Mouse (Mus musculus): ENCODE measurements around the gene Ppcs.

Ppcs gene

GRCm38 (mm10) chr4:119422294-119422964 lies at the start of gene Ppcs, which contains the start of gene Zmynd12:
Ppcs (minus strand) TSS chr4:119422420.
Zmynd12 (plus strand) TSS chr4:119422814.
- peak; percentile 91 for DNase-seq (ENCODE audit: low spot score)

- DNase-seq (ENCODE audit: low spot score) = no peak
Measured at GRCm38 (mm10) chr4:119467720-119468380, 45.6 kb upstream of the Ppcs start.

- DNase-seq (ENCODE audit: low spot score) = no peak
Measured at GRCm38 (mm10) chr4:119465841-119466240, 43.6 kb upstream of the Ppcs start.

GRCm38 (mm10) chr4:119463756-119464419 lies 41.7 kb upstream of the Ppcs start:
- DNase-seq (ENCODE audit: low spot score) = no peak

GRCm38 (mm10) chr4:119462858-119463755 lies 40.9 kb upstream of the Ppcs start:
- DNase-seq (ENCODE audit: low spot score) = peak; percentile 54

GRCm38 (mm10) chr4:119462457-119462856 lies 40.2 kb upstream of the Ppcs start:
- no peak for DNase-seq (ENCODE audit: low spot score)

GRCm38 (mm10) chr4:119460728-119461141 lies 38.5 kb upstream of the Ppcs start:
- DNase-seq (ENCODE audit: low spot score) = no peak

- no peak for DNase-seq (ENCODE audit: low spot score)
Measured at GRCm38 (mm10) chr4:119460296-119460695, 38.1 kb upstream of the Ppcs start.

GRCm38 (mm10) chr4:119453533-119453932 lies 31.3 kb upstream of the Ppcs start:
- DNase-seq (ENCODE audit: low spot score) = no peak

- DNase-seq (ENCODE audit: low spot score) = no peak
Measured at GRCm38 (mm10) chr4:119453128-119453527, 30.9 kb upstream of the Ppcs start.

- no peak for DNase-seq (ENCODE audit: low spot score)
Measured at GRCm38 (mm10) chr4:119450436-119450835, 28.2 kb upstream of the Ppcs start.

GRCm38 (mm10) chr4:119447786-119448185 lies 25.6 kb upstream of the Ppcs start:
- no peak for DNase-seq (ENCODE audit: low spot score)

- no peak for DNase-seq (ENCODE audit: low spot score)
Measured at GRCm38 (mm10) chr4:119447261-119447660, 25.0 kb upstream of the Ppcs start.

GRCm38 (mm10) chr4:119442539-119442938 lies 20.3 kb upstream of the Ppcs start:
- DNase-seq (ENCODE audit: low spot score) = peak; percentile 37

GRCm38 (mm10) chr4:119441836-119442235 lies 19.6 kb upstream of the Ppcs start:
- no peak for DNase-seq (ENCODE audit: low spot score)

GRCm38 (mm10) chr4:119437936-119438335 lies 15.7 kb upstream of the Ppcs start:
- DNase-seq (ENCODE audit: low spot score) = no peak

- DNase-seq (ENCODE audit: low spot score) = peak; percentile 18
Measured at GRCm38 (mm10) chr4:119430678-119431077, 8.5 kb upstream of the Ppcs start.

- DNase-seq (ENCODE audit: low spot score) = no peak
Measured at GRCm38 (mm10) chr4:119427680-119428079, 5.5 kb upstream of the Ppcs start.

- DNase-seq (ENCODE audit: low spot score) = no peak
Measured at GRCm38 (mm10) chr4:119425601-119426000, 3.4 kb upstream of the Ppcs start.

- DNase-seq (ENCODE audit: low spot score) = no peak
Measured at GRCm38 (mm10) chr4:119425077-119425476, 2.9 kb upstream of the Ppcs start.

- no peak for DNase-seq (ENCODE audit: low spot score)
Measured at GRCm38 (mm10) chr4:119421921-119422293, 313 bp downstream of the Ppcs start.

- no peak for DNase-seq (ENCODE audit: low spot score)
Measured at GRCm38 (mm10) chr4:119421191-119421590, 1.0 kb downstream of the Ppcs start.
